Mouse (Mus musculus) G1E (cell line): Measurements from ENCODE around the gene Samd14.

Experiments used
- CTCF ChIP-seq: IDR thresholded peaks from 2 replicates; pipeline ENCODE4 v1.5.1; 2012; ENCODE audit warnings: low read depth, low read length, inconsistent platforms, mixed read lengths
- POLR2AphosphoS5 ChIP-seq: IDR thresholded peaks from 2 replicates; pipeline ENCODE4 v1.6.1; 2012; ENCODE audit warnings: low read depth, low read length, inconsistent platforms; ENCODE audit not compliant: insufficient replicate concordance

DNA sequence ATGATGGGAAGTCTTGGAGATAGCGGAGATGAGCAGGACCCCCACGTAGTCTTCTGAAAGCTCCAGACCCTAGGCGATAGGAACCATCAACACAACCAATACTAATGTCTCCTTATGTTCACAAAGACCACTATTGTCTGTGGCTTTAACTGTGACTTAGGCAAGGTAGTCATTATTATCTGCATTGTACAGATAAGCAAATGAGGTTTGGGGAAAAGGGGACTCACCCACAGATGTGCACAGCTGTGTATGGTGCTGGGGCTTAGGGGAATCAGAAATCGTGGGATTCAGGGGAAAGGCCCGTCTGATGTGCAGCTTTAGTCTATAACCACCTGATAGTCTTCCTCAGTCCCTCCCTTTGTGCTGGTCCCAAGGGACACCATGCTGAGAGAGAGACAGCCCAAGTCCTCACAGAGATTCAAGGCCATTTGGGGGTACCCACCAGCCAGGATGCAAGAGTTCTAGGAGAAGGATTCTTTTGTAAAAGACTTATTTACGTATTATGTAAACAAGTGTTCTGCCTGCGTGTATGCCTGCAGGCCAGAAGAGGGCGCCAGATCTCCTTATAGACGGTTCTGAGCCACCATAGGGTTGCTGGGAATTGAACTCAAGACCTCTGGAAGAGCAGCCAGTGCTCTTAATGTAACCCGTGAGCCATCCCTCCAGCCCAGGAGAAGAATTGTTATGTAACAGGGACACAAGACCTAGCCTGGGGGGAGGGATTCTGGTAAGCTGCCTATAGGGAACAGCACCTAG is 12.7 kb downstream of the Samd14 start:
- TF ChIP-seq CTCF = peak; percentile 19; the same call in 1 of the 2 replicates
- no peak for TF ChIP-seq POLR2AphosphoS5
